Mouse (Mus musculus) lung, embryonic 16.5 days (tissue): ENCODE data around the gene Tpcn2. TPM values are rescaled to one million over a fixed set of nuclear protein-coding genes. Genes with fewer than 3 reads are reported as not detected.

Experiments used
- ATAC-seq: fragments of 200-750 bp; cut with Nextera tagmentation; 2 replicates; pipeline ENCODE4 v1.8.0; 2017; ENCODE audit warnings: low read depth, mild to moderate bottlenecking, moderate library complexity
- H3K27ac ChIP-seq: fragments of 300-500 bp; sonication (generic); 2 replicates; pipeline ENCODE4 v1.5.1; 2014; ENCODE audit warnings: mild to moderate bottlenecking, control low read depth, low read length
- H3K27me3 ChIP-seq: fragments of 300-500 bp; sonication (generic); 2 replicates; pipeline ENCODE4 v1.6.1; 2014; ENCODE audit warnings: low read depth, low read length, mixed read lengths; ENCODE audit not compliant: control insufficient read depth, insufficient read depth
- H3K36me3 ChIP-seq: fragments of 300-500 bp; sonication (generic); 2 replicates; pipeline ENCODE4 v1.6.1; 2014; ENCODE audit warnings: low read length; ENCODE audit not compliant: control insufficient read depth, insufficient read depth
- H3K4me1 ChIP-seq: fragments of 300-500 bp; sonication (generic); replicated peaks from 2 replicates; pipeline ENCODE4 v1.6.1; 2014; ENCODE audit warnings: low read length, mixed read lengths; ENCODE audit not compliant: control insufficient read depth, insufficient read depth
- H3K4me2 ChIP-seq: fragments of 300-500 bp; sonication (generic); 2 replicates; pipeline ENCODE4 v1.6.1; 2014; ENCODE audit warnings: low read depth, low read length, control low read depth
- H3K4me3 ChIP-seq: fragments of 300-500 bp; sonication (generic); 2 replicates; pipeline ENCODE4 v1.5.1; 2014; ENCODE audit warnings: mild to moderate bottlenecking, low read length, control low read depth
- H3K9ac ChIP-seq: fragments of 300-500 bp; sonication (generic); 2 replicates; pipeline ENCODE4 v1.6.1; 2014; ENCODE audit warnings: low read length, control low read depth
- H3K9me3 ChIP-seq: fragments of 300-500 bp; sonication (generic); 2 replicates; pipeline ENCODE4 v1.6.1; 2016; ENCODE audit warnings: low read length; ENCODE audit not compliant: control insufficient read depth
- WGBS: fragments of 180-500 bp; shearing (Covaris S2); extraction: QIAGEN DNeasy Blood & Tissue Kit; methylation state at CpG from one replicate; pipeline ENCODE4 v1.1.7; 2014; 5-methylcytosine and 5-hydroxymethylcytosine counted together
- polyA plus RNA-seq: library from polyadenylated mRNA; unstranded; fragments of >200 nt; fragmentation: Nextera tagmentation; extraction: Ambion mirVana; gene quantifications from 2 replicates; pipeline ENCODE4 v1.2.1, GENCODE M21; 2015

The Tpcn2 gene
- polyA plus RNA-seq: 11.7 and 12.3 TPM in 2 replicates

DNA sequence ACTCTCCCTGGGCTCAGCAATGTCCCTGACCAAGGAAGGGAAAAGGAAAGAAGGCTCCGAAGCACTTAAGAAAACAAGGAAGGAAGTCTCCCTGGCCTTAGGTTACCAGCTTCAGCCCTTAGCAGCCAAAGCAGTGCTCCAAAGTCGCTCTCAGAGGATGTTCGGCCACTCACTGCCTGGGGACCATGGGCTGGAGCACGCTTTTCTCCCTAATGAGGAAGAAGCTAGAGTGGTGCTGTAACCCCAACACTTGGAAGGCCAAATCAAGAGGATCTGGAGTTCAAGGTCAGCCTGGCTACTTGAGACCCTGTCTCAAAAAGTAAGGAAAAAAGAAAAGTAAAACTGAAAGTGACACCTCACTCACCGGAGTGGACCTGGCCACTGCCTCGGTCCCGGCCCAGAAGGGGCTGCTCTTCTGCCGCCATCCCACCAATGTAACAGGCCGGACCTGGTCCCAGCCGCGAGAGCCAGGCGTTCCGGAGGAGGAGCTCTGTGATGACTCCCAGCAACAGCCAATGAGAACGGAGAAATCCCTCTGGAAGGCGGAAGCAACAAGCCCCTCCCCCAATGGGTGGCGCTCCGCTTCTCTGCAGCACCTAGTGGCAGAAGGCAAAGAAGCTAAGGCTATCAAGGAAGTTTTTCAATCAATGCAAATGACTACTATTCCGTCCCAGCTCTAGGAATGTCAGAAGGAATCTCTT, at the start of gene Tpcn2:
Gene Tpcn2 (minus strand): TSS at position 525 of the 701 bp plus-strand sequence.
- H3K4me3 ChIP-seq: peak within 1 kb of the TSS; percentile 64
- H3K4me1 ChIP-seq: peaks cover 14% of the 10 kb centered on the region
- 2% methylated on average over 18 of the region's 18 CpGs for WGBS
- H3K36me3 ChIP-seq: peaks cover 5% of the 10 kb centered on the region; the same call in 1 of the 2 replicates
- no peaks in the 10 kb centered on the region for H3K9me3 ChIP-seq
- H3K4me2 ChIP-seq: peak within 1 kb of the TSS; percentile 67
- peak within 1 kb of the TSS; percentile 69 for H3K27ac ChIP-seq
- H3K27me3 ChIP-seq: no peaks in the 10 kb centered on the region
- peak; percentile 97 for ATAC-seq
- H3K9ac ChIP-seq: peak within 1 kb of the TSS; percentile 69

DNA sequence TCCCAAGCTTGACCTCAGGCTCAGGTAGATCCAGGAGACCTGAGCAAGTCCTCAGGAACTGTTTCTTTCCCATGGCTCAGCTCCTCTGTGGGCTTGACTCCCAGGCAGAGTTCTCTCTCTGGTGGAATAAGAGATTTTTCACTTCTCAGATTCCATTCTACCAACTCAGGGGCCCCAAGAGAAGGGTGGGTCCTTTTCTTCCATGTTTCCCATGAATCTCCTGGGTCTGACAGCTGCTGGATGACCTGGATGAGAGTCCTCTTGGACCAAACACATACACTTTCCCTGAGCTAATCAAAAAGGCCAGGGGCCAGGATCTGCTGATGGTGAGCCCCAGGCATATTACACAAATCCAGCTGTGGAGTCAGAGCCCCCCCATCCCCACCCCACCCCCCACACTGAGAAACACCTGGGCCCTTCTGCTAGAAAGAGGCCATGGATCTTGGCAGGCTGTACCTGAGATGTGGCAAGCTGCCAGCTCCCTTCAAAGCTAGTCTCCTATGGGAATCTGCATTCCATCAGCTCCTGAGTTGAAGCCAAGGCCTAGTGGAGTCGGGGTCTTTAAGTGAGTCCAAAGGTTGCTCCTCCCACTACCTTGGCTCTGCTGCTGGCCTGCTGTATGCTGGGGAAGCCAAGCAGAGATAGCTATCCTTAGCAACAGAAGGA, 48.7 kb upstream of the Tpcn2 start:
- peak overlapping the region; percentile 73 for H3K27ac ChIP-seq
- no peaks in the 10 kb centered on the region for H3K27me3 ChIP-seq
- WGBS: 24% methylated on average over 1 of the region's 1 CpGs
- no peaks in the 10 kb centered on the region for H3K36me3 ChIP-seq
- H3K4me1 ChIP-seq: 0 out of 2 replicates have a peak, but pooled peaks cover 15% of the 10 kb centered on the region
- no peak overlapping the region for H3K9ac ChIP-seq
- ATAC-seq: peak; percentile 67
- no peak overlapping the region for H3K4me3 ChIP-seq
- no peaks in the 10 kb centered on the region for H3K9me3 ChIP-seq
- no peak overlapping the region for H3K4me2 ChIP-seq

DNA sequence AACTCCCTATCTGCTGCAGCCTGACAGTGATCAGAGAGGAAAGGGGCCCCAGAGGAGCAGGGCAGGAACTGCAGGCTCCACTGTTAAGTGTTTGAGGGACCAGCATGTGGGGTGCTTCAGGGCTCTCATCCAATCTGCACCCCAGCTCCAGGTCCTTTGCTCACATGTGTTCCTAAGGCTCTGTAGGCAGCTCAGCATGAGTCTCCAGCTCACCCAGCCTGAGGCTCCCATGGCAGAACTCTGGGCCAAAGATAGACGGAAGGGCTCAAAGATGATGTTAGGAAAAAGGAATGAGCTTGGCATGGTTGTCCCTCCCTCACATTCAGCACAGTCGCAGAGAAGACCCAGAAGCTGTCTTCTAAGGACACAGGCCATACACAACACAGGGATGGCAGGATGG, 46.8 kb upstream of the Tpcn2 start:
- no peak overlapping the region for H3K9ac ChIP-seq
- H3K4me2 ChIP-seq: no peak overlapping the region
- H3K36me3 ChIP-seq: no peaks in the 10 kb centered on the region
- no peak overlapping the region for H3K27ac ChIP-seq
- WGBS: 56% methylated on average over 2 of the region's 2 CpGs
- no peak overlapping the region for H3K4me3 ChIP-seq
- 0 out of 2 replicates have a peak, but pooled peaks cover 15% of the 10 kb centered on the region for H3K4me1 ChIP-seq
- no peaks in the 10 kb centered on the region for H3K27me3 ChIP-seq
- no peaks in the 10 kb centered on the region for H3K9me3 ChIP-seq
- ATAC-seq: no peak

DNA sequence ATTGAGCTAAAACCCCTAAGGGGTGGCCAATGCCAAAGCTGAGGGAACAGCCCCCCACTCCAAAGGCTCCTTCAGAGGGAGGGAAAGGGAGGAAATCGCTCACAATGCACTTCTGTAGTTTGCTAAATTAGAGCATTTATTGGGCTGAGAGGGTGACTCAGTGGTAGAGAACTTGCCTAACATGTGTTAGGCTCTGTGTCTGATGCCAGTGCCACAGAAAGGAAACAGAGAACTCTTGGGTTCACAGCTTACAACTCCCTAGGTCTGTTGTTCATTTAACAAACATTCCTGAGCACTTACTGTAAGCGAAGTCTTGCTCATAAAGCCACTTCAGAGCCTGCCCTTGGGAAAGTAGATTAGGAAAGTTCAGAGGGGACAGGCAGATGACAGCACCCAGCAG, 46.2 kb upstream of the Tpcn2 start:
- ATAC-seq: no peak
- no peak overlapping the region for H3K9ac ChIP-seq
- no peak overlapping the region for H3K4me3 ChIP-seq
- H3K4me2 ChIP-seq: no peak overlapping the region
- H3K27ac ChIP-seq: peak overlapping the region; percentile 0; the same call in 1 of the 2 replicates
- 0 out of 2 replicates have a peak, but pooled peaks cover 15% of the 10 kb centered on the region for H3K4me1 ChIP-seq
- H3K9me3 ChIP-seq: no peaks in the 10 kb centered on the region
- H3K27me3 ChIP-seq: no peaks in the 10 kb centered on the region
- H3K36me3 ChIP-seq: no peaks in the 10 kb centered on the region
- WGBS: 33% methylated on average over 2 of the region's 2 CpGs

DNA sequence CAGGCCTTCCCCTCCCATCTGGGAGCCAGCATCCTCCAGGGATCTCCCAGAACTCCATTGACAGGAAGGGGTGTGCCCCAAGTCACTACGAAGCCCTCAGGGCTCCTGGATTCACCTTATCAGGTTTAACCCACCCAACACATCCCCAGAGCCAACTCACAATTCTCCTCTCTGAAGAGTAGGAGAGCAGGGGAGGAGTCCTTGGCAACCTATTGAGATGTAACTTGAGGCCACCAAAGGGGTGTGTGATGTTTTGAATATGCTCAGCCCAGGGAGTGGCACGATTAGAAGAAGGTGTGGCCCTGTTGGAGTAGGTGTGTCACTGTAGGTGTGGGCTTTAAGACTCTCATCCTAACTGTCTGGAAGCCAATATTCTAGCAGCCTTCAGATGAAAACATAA, 41.9 kb upstream of the Tpcn2 start:
- no peak overlapping the region for H3K4me3 ChIP-seq
- no peak overlapping the region for H3K4me2 ChIP-seq
- no peak for ATAC-seq
- H3K36me3 ChIP-seq: no peaks in the 10 kb centered on the region
- H3K9me3 ChIP-seq: no peaks in the 10 kb centered on the region
- 41% methylated on average over 2 of the region's 2 CpGs for WGBS
- H3K27me3 ChIP-seq: no peaks in the 10 kb centered on the region
- H3K9ac ChIP-seq: no peak overlapping the region
- H3K27ac ChIP-seq: no peak overlapping the region
- 0 out of 2 replicates have a peak, but pooled peaks cover 5% of the 10 kb centered on the region for H3K4me1 ChIP-seq

DNA sequence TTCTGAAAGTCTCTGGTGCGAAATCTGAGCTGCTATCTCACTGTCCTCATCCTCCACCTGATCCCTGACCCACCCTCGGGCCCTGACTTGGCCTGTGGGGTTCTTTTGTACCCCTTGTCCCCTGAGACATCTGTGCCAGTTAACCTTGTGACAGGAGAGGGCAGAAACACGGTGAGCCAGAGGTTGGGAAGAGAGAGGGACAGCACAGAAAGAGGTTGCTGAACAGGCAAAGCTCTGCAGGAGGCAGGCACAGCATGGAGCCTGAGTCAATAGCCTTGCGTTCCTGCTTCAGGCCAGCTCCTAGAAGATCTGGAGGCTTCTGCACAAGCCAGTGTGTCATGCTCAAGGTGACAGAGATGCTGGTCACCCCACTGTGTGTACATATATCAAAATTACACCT, 39.8 kb upstream of the Tpcn2 start:
- H3K27me3 ChIP-seq: no peaks in the 10 kb centered on the region
- ATAC-seq: no peak
- no peaks in the 10 kb centered on the region for H3K36me3 ChIP-seq
- WGBS: 26% methylated on average over 4 of the region's 4 CpGs
- no peaks in the 10 kb centered on the region for H3K9me3 ChIP-seq
- no peak overlapping the region for H3K9ac ChIP-seq
- no peak overlapping the region for H3K4me3 ChIP-seq
- H3K4me1 ChIP-seq: no peaks in the 10 kb centered on the region
- no peak overlapping the region for H3K27ac ChIP-seq
- no peak overlapping the region for H3K4me2 ChIP-seq

DNA sequence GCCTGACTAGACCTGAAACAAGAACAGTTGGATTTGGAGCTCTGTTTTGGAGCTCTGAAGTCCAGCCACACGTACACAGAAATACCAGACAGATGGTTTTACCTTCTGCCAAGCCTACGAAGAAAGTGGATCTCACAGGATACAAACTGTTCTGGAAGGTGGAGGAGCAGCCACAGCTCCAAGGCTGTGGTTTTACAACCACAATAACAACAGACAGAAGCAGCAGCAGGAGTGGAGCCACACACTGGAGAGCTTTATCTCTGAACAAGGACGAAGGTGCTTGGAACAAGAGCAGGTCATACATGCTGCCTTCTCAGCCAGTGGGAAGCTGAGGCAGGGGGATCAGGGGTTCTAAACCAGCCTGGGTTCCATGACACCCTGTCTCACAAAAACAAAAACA, 35.7 kb upstream of the Tpcn2 start:
- no peak overlapping the region for H3K4me2 ChIP-seq
- H3K36me3 ChIP-seq: no peaks in the 10 kb centered on the region
- ATAC-seq: no peak
- H3K9me3 ChIP-seq: no peaks in the 10 kb centered on the region
- no peak overlapping the region for H3K9ac ChIP-seq
- no peak overlapping the region for H3K4me3 ChIP-seq
- H3K27me3 ChIP-seq: no peaks in the 10 kb centered on the region
- no peak overlapping the region for H3K27ac ChIP-seq
- 64% methylated on average over 3 of the region's 3 CpGs for WGBS
- H3K4me1 ChIP-seq: no peaks in the 10 kb centered on the region

DNA sequence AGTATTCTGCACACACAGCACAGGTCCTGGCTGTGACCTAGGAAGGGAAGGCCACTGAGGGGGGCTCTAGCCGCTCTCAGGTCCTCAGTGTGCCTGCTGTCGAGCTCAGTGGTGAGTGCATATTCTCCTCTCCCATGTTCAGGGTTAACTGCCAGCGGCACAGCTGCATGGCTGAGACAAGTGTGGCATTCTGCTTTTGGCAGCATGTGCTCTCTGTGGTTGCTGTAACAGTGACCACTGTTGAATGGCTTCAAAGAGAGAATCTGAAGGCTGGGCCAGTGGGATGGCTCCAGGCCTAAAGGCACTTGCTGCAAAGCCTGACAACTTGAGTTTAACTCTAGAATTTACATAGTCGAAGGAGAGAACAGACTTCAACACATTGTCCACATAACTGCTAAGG, 33.7 kb upstream of the Tpcn2 start:
- Histone ChIP-seq H3K36me3 (no peaks in the 10 kb centered on the region), H3K4me2 (no peak overlapping the region), H3K4me1 (no peaks in the 10 kb centered on the region), H3K4me3 (no peak overlapping the region), H3K9ac (no peak overlapping the region), H3K9me3 (no peaks in the 10 kb centered on the region), H3K27ac (no peak overlapping the region), H3K27me3 (no peaks in the 10 kb centered on the region)
- 70% methylated on average over 4 of the region's 4 CpGs for WGBS
- ATAC-seq: no peak

DNA sequence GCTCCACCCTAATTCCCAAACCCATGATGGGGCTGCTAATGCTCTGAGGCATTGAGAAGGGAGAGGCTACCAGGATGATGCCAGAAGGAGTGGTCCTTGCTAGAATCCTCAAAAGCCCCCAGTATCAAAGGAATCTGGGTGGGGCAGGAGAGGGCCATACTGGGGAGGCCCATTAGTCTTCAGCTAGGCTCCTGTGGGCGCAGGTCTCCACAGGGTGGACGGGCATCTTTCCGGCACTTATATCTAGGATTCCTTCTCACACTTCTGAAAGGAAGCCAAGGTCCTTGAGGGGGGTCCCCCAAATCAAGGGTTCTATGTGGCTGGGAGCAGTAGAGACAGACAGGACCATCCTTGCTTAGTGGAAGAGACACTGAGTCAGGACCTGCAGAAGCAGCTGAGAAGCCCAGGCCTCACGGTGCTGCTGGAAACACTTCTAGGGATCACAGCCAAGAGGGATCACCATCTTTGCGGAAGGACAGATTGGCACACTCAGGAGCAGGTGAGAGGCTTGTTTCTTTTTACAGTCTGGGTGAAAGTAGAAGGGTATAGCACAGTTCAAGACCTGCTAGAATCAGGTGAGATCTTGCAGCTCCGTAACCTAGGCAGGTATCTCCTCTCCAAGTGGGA, 31.1 kb upstream of the Tpcn2 start, which contains the start of gene Mrgprd:
Gene Mrgprd (plus strand): TSS at position 51 of the 627 bp plus-strand sequence.
- no peak within 1 kb of the TSS for H3K9ac ChIP-seq
- no peak within 1 kb of the TSS for H3K27ac ChIP-seq
- no peaks in the 10 kb centered on the region for H3K27me3 ChIP-seq
- no peaks in the 10 kb centered on the region for H3K9me3 ChIP-seq
- no peak for ATAC-seq
- 82% methylated on average over 6 of the region's 6 CpGs for WGBS
- H3K4me1 ChIP-seq: peaks cover 3% of the 10 kb centered on the region; the same call in 1 of the 2 replicates
- H3K4me2 ChIP-seq: no peak within 1 kb of the TSS
- no peaks in the 10 kb centered on the region for H3K36me3 ChIP-seq
- H3K4me3 ChIP-seq: no peak within 1 kb of the TSS
